Comparison of ENCODE assay signal across 7 mouse cellular contexts in the genomic region with DNA sequence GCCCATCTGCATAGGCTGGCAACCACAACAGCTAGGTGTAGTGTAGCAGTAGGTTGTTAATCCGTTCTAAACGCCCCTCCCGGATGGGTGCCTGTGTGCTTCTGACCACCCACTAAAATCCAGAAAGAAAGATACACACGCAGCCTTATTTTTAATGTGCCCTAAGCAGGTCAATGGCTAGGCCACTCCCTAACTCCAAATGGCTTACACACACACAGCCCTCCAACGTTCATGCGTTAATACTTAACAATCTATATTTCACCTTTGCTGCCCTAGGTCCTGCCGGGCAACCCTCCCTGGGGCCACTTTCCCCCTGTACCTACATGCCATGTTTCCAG. TPM values are rescaled to one million over a fixed set of nuclear protein-coding genes. Genes with fewer than 3 reads are reported as not detected.
A peak's percentile ranks its signal among the peaks of the same experiment; 100 is the strongest.
DNase-seq lines count a peak whose midpoint lies in the region; ATAC-seq and TF ChIP-seq lines count a peak whose summit lies in the region.

No protein-coding gene starts in this region.

- WGBS in lung, postnatal 0 days = 5% methylated on average over 7 of the region's 7 CpGs
- 12% methylated on average over 7 of the region's 7 CpGs for WGBS in forebrain, embryonic 12.5 days
- WGBS in limb, embryonic 13.5 days = 4% methylated on average over 7 of the region's 7 CpGs
- 5% methylated on average over 7 of the region's 7 CpGs for WGBS in stomach, embryonic 14.5 days

- no peak for TF ChIP-seq EP300 in lung, postnatal 0 days (IDR thresholded peaks at IDR 0.05)

- H3K27me3 ChIP-seq in lung, postnatal 0 days (replicated peaks; ENCODE audit: insufficient read depth, low read length) = peaks cover 4% of the 10 kb centered on the region; the same call in 1 of the 2 replicates
- H3K27me3 ChIP-seq in forebrain, embryonic 12.5 days = peaks cover 27% of the 10 kb centered on the region
- peaks cover 25% of the 10 kb centered on the region for H3K27me3 ChIP-seq in limb, embryonic 13.5 days
- 0 out of 2 replicates have a peak, but pooled peaks cover 7% of the 10 kb centered on the region for H3K27me3 ChIP-seq in stomach, embryonic 14.5 days (ENCODE audit: control insufficient read depth, insufficient read depth, low read length)

- TF ChIP-seq CTCF in lung, postnatal 0 days (IDR thresholded peaks at IDR 0.05) = no peak

- peak overlapping the region; percentile 51 for H3K9ac ChIP-seq in lung, postnatal 0 days (replicated peaks; ENCODE audit: low read depth)
- peak overlapping the region; percentile 26 for H3K9ac ChIP-seq in forebrain, embryonic 12.5 days
- peak overlapping the region; percentile 71 for H3K9ac ChIP-seq in limb, embryonic 13.5 days
- peak overlapping the region; percentile 37 for H3K9ac ChIP-seq in stomach, embryonic 14.5 days (replicated peaks; ENCODE audit: low read depth, low read length)

- peaks cover 18% of the 10 kb centered on the region for H3K4me1 ChIP-seq in lung, postnatal 0 days (ENCODE audit: insufficient read depth, low read depth, low read length)
- peaks cover 34% of the 10 kb centered on the region for H3K4me1 ChIP-seq in forebrain, embryonic 12.5 days
- H3K4me1 ChIP-seq in limb, embryonic 13.5 days = peaks cover 31% of the 10 kb centered on the region
- peaks cover 15% of the 10 kb centered on the region for H3K4me1 ChIP-seq in stomach, embryonic 14.5 days (ENCODE audit: control insufficient read depth, insufficient read depth, low read length)

- H3K36me3 ChIP-seq in lung, postnatal 0 days (ENCODE audit: insufficient read depth, low read length) = no peaks in the 10 kb centered on the region
- peaks cover 7% of the 10 kb centered on the region; the same call in 1 of the 2 replicates for H3K36me3 ChIP-seq in forebrain, embryonic 12.5 days (replicated peaks)
- peaks cover 30% of the 10 kb centered on the region for H3K36me3 ChIP-seq in limb, embryonic 13.5 days
- H3K36me3 ChIP-seq in stomach, embryonic 14.5 days (ENCODE audit: control insufficient read depth, insufficient read depth, low read length) = peaks cover 4% of the 10 kb centered on the region; the same call in 1 of the 2 replicates

- H3K27ac ChIP-seq in lung, postnatal 0 days (ENCODE audit: low read length) = peak overlapping the region; percentile 88
- peak overlapping the region; percentile 86; the same call in 1 of the 2 replicates for H3K27ac ChIP-seq in forebrain, embryonic 12.5 days
- H3K27ac ChIP-seq in limb, embryonic 13.5 days = peak overlapping the region; percentile 95
- peak overlapping the region; percentile 94; the same call in 1 of the 2 replicates for H3K27ac ChIP-seq in stomach, embryonic 14.5 days (ENCODE audit: low read length)

- peak overlapping the region; percentile 66 for H3K4me2 ChIP-seq in lung, postnatal 0 days (replicated peaks; ENCODE audit: low read depth, low read length)
- peak overlapping the region; percentile 64 for H3K4me2 ChIP-seq in forebrain, embryonic 12.5 days
- H3K4me2 ChIP-seq in limb, embryonic 13.5 days (replicated peaks) = peak overlapping the region; percentile 80
- peak overlapping the region; percentile 64 for H3K4me2 ChIP-seq in stomach, embryonic 14.5 days (replicated peaks; ENCODE audit: low read depth, low read length)

- H3K4me3 ChIP-seq in lung, postnatal 0 days (ENCODE audit: low read depth, low read length) = peak overlapping the region; percentile 50
- H3K4me3 ChIP-seq in forebrain, embryonic 12.5 days (replicated peaks) = peak overlapping the region; percentile 39
- H3K4me3 ChIP-seq in limb, embryonic 13.5 days = peak overlapping the region; percentile 58
- peak overlapping the region; percentile 46 for H3K4me3 ChIP-seq in stomach, embryonic 14.5 days (ENCODE audit: low read depth, low read length)

- ATAC-seq in lung, postnatal 0 days = peak; percentile 34
- peak; percentile 32 for ATAC-seq in forebrain, embryonic 12.5 days (ENCODE audit: low FRiP score)
- peak; percentile 34; the same call in 1 of the 2 replicates for ATAC-seq in limb, embryonic 13.5 days (ENCODE audit: low FRiP score, low read depth)
- ATAC-seq in stomach, embryonic 14.5 days (ENCODE audit: insufficient number of reproducible peaks, insufficient read depth, low FRiP score, low read depth) = peak; percentile 19
- ATAC-seq in inflammation-experienced regulatory T-cells, adult 6 months = no peak

- DNase-seq in lung, postnatal 0 days (ENCODE audit: low spot score) = no peak
- DNase-seq in lung, postnatal 10 days = no peak
- no peak for DNase-seq in cerebellum, adult 18-20 months

- no peaks in the 10 kb centered on the region for H3K9me3 ChIP-seq in lung, postnatal 0 days (ENCODE audit: low read length)
- no peaks in the 10 kb centered on the region for H3K9me3 ChIP-seq in forebrain, embryonic 12.5 days
- no peaks in the 10 kb centered on the region for H3K9me3 ChIP-seq in limb, embryonic 13.5 days
- no peaks in the 10 kb centered on the region for H3K9me3 ChIP-seq in stomach, embryonic 14.5 days (ENCODE audit: control insufficient read depth, low read depth, low read length)

RNA-seq across cellular contexts. Expression of a gene that starts 5.3 kb away (rescaled TPM):
- 1.6 and 1.9 TPM in 2 replicates for polyA plus RNA-seq in lung, postnatal 0 days (2015; fragmentation: Nextera tagmentation; extraction: Ambion mirVana)
- polyA plus RNA-seq in forebrain, embryonic 12.5 days (2016; fragmentation: Nextera tagmentation; extraction: Ambion mirVana) = 1.3 and 1.4 TPM in 2 replicates
- 2.8 and 2.9 TPM in 2 replicates for polyA plus RNA-seq in limb, embryonic 13.5 days (2015; fragmentation: Nextera tagmentation; extraction: Ambion mirVana)
- polyA plus RNA-seq in stomach, embryonic 14.5 days (2014; fragmentation: Nextera tagmentation; extraction: Ambion mirVana) = 2.7 and 3.2 TPM in 2 replicates
- polyA plus RNA-seq in inflammation-experienced regulatory T-cells, adult 6 months (2017; shearing (Covaris generic)) = 100 to 1,000 TPM; 603 to 779 (median 637) TPM

RNA-seq across cellular contexts. Expression of a gene that starts 17.6 kb away (rescaled TPM):
- 4.9 and 5.2 TPM in 2 replicates for polyA plus RNA-seq in lung, postnatal 0 days (2015; fragmentation: Nextera tagmentation; extraction: Ambion mirVana)
- polyA plus RNA-seq in forebrain, embryonic 12.5 days (2016; fragmentation: Nextera tagmentation; extraction: Ambion mirVana) = 0.70 and 1.2 TPM in 2 replicates
- polyA plus RNA-seq in limb, embryonic 13.5 days (2015; fragmentation: Nextera tagmentation; extraction: Ambion mirVana) = 0.80 and 0.85 TPM in 2 replicates
- polyA plus RNA-seq in stomach, embryonic 14.5 days (2014; fragmentation: Nextera tagmentation; extraction: Ambion mirVana) = 0.34 and 0.41 TPM in 2 replicates
- 100 to 1,000 TPM; 682 to 810 (median 720) TPM for polyA plus RNA-seq in inflammation-experienced regulatory T-cells, adult 6 months (2017; shearing (Covaris generic))

RNA-seq across cellular contexts. Expression of a gene that starts 28.0 kb away (rescaled TPM):
- polyA plus RNA-seq in lung, postnatal 0 days (2015; fragmentation: Nextera tagmentation; extraction: Ambion mirVana) = 2.1 and 2.5 TPM in 2 replicates
- polyA plus RNA-seq in forebrain, embryonic 12.5 days (2016; fragmentation: Nextera tagmentation; extraction: Ambion mirVana) = 0.22 and 0.37 TPM in 2 replicates
- polyA plus RNA-seq in limb, embryonic 13.5 days (2015; fragmentation: Nextera tagmentation; extraction: Ambion mirVana) = 0.70 and 1.1 TPM in 2 replicates
- 6.0 and 6.2 TPM in 2 replicates for polyA plus RNA-seq in stomach, embryonic 14.5 days (2014; fragmentation: Nextera tagmentation; extraction: Ambion mirVana)
- polyA plus RNA-seq in inflammation-experienced regulatory T-cells, adult 6 months (2017; shearing (Covaris generic)) = 1 to 10 TPM in 1 of 3 experiments, under 1 TPM in 2; 0.26 to 1.1 (median 0.55) TPM

RNA-seq across cellular contexts. Expression of a gene that starts 38.6 kb away (rescaled TPM):
- 155 and 166 TPM in 2 replicates for polyA plus RNA-seq in lung, postnatal 0 days (2015; fragmentation: Nextera tagmentation; extraction: Ambion mirVana)
- 115 and 117 TPM in 2 replicates for polyA plus RNA-seq in forebrain, embryonic 12.5 days (2016; fragmentation: Nextera tagmentation; extraction: Ambion mirVana)
- 160 and 166 TPM in 2 replicates for polyA plus RNA-seq in limb, embryonic 13.5 days (2015; fragmentation: Nextera tagmentation; extraction: Ambion mirVana)
- 163 and 171 TPM in 2 replicates for polyA plus RNA-seq in stomach, embryonic 14.5 days (2014; fragmentation: Nextera tagmentation; extraction: Ambion mirVana)
- polyA plus RNA-seq in inflammation-experienced regulatory T-cells, adult 6 months (2017; shearing (Covaris generic)) = 100 to 1,000 TPM; 489 to 506 (median 496) TPM

RNA-seq across cellular contexts. Expression of a gene that starts 38.8 kb away (rescaled TPM):
- 6.8 TPM in 2 replicates for polyA plus RNA-seq in lung, postnatal 0 days (2015; fragmentation: Nextera tagmentation; extraction: Ambion mirVana)
- polyA plus RNA-seq in forebrain, embryonic 12.5 days (2016; fragmentation: Nextera tagmentation; extraction: Ambion mirVana) = 16.4 and 18.6 TPM in 2 replicates
- 16.8 and 17.3 TPM in 2 replicates for polyA plus RNA-seq in limb, embryonic 13.5 days (2015; fragmentation: Nextera tagmentation; extraction: Ambion mirVana)
- polyA plus RNA-seq in stomach, embryonic 14.5 days (2014; fragmentation: Nextera tagmentation; extraction: Ambion mirVana) = 18.6 and 18.9 TPM in 2 replicates
- polyA plus RNA-seq in inflammation-experienced regulatory T-cells, adult 6 months (2017; shearing (Covaris generic)) = 1 to 10 TPM in 1 of 3 experiments, under 1 TPM in 2; 0.63 to 1.0 (median 0.90) TPM

Comparison
In these comparisons a context has a peak if more than half of its experiments do, and no peak if none do; other contexts are left out.
1. RNA of a gene that starts 5.3 kb away (polyA plus RNA-seq): 603 to 779 TPM in inflammation-experienced regulatory T-cells, adult 6 months; 2.8 to 2.9 TPM in limb, embryonic 13.5 days, 2.7 to 3.2 TPM in stomach, embryonic 14.5 days, 1.6 to 1.9 TPM in lung, postnatal 0 days and 1.3 to 1.4 TPM in forebrain, embryonic 12.5 days; every median in the first group is over 100 times any median in the second.
2. RNA of a gene that starts 17.6 kb away (polyA plus RNA-seq): 682 to 810 TPM in inflammation-experienced regulatory T-cells, adult 6 months; 4.9 to 5.2 TPM in lung, postnatal 0 days, 0.80 to 0.85 TPM in limb, embryonic 13.5 days, 0.70 to 1.2 TPM in forebrain, embryonic 12.5 days and 0.34 to 0.41 TPM in stomach, embryonic 14.5 days; every median in the first group is over 100 times any median in the second.
3. Peak in every context shown above with its lines, with median percentiles within 50 percentile points of each other: H3K27ac ChIP-seq, H3K4me2 ChIP-seq, H3K4me3 ChIP-seq and H3K9ac ChIP-seq.